Mouse (Mus musculus) layer of hippocampus, adult 9-10 months (tissue): ENCODE measurements at regions not wholly inside any gene's neighbourhood (a gene's known extent, or its start where the extent isn't known, plus 50 kb on each side); places are given as distances from the start of the nearest gene placed in this dataset.
A peak's percentile ranks its signal among the peaks of the same experiment; 100 is the strongest.

Source experiments
- DNase-seq: peaks from one replicate; pipeline ENCODE4 v3.0.0; 2022; ENCODE audit warnings: low spot score

GRCm38 (mm10) chr8:76538806-76539480, 360.3 kb upstream of the Nr3c2 start:
- DNase-seq: peak; percentile 52

- no peak for DNase-seq
These were observed 359.6 kb upstream of the Nr3c2 start for GRCm38 (mm10) chr8:76539638-76540037.

- DNase-seq: no peak
These were observed 358.6 kb upstream of the Nr3c2 start for GRCm38 (mm10) chr8:76540611-76541010.

GRCm38 (mm10) chr8:76551681-76552080, 347.6 kb upstream of the Nr3c2 start:
- no peak for DNase-seq

GRCm38 (mm10) chr8:76601566-76601965, 297.7 kb upstream of the Nr3c2 start:
- DNase-seq: no peak

GRCm38 (mm10) chr8:76618721-76619120, 280.5 kb upstream of the Nr3c2 start:
- DNase-seq: no peak

GRCm38 (mm10) chr8:76620853-76621252, 278.4 kb upstream of the Nr3c2 start:
- no peak for DNase-seq

- peak; percentile 38 for DNase-seq
These were observed 266.2 kb upstream of the Nr3c2 start for GRCm38 (mm10) chr8:76633086-76633485.
